Mouse (Mus musculus): ENCODE results near the gene Timm8a1.

The Timm8a1 gene

GRCm38 (mm10) chrX:134525260-134525659 lies 16.4 kb downstream of the Timm8a1 start:
- DNase-seq (ENCODE audit: low spot score) = no peak

- no peak for DNase-seq (ENCODE audit: low spot score)
These were observed 17.9 kb downstream of the Timm8a1 start for GRCm38 (mm10) chrX:134523772-134524171.

- no peak for DNase-seq (ENCODE audit: low spot score)
These were observed 32.2 kb downstream of the Timm8a1 start for GRCm38 (mm10) chrX:134509473-134509872.

- no peak for DNase-seq (ENCODE audit: low spot score)
These were observed 33.7 kb downstream of the Timm8a1 start for GRCm38 (mm10) chrX:134507977-134508376.

GRCm38 (mm10) chrX:134500651-134501050 lies 41.0 kb downstream of the Timm8a1 start:
- DNase-seq (ENCODE audit: low spot score) = no peak

All from lung, postnatal 25 days (tissue).